Mouse (Mus musculus) brain, adult 10 weeks (tissue): ENCODE data around the gene Ccdc92. TPM values are rescaled to one million over a fixed set of nuclear protein-coding genes. Genes with fewer than 3 reads are reported as not detected.

Experiments used
- polyA plus RNA-seq: library from polyadenylated mRNA; stranded (reverse); fragments of 350-450 nt; fragmentation: Illumina TruSeq; extraction: RNeasy Lipid Tissue Mini Kit (QIAGEN cat#74804); gene quantifications from one replicate; pipeline ENCODE4 v1.2.3, GENCODE M21; 2015; ENCODE audit warnings: low read depth, low replicate concordance

Gene Ccdc92
- polyA plus RNA-seq, result 91.5 TPM

GRCm38 (mm10) chr5:124862013-124862866 lies at the start of gene Ccdc92, which contains the start of gene Zfp664:
Gene Ccdc92 (minus strand): TSS chr5:124862424.
Gene Zfp664 (plus strand): TSS chr5:124862691.

Other genes with a start within 250 kb of the Ccdc92 start
- 43.3 TPM for gene Atp6v0a2, start 233.8 kb downstream of the Ccdc92 start, polyA plus RNA-seq
- gene Dnah10, start 137.3 kb downstream of the Ccdc92 start, polyA plus RNA-seq, result 0.61 TPM
- gene Zfp664, start 267 bp upstream of the Ccdc92 start, polyA plus RNA-seq, result 71.7 TPM
- 1.2 TPM for gene Rflna, start 140.8 kb upstream of the Ccdc92 start, polyA plus RNA-seq